Mouse (Mus musculus) 3T3-L1 (cell line): Measurements from ENCODE around the gene Ccnb2.
"Not testable (repeated sequence)": the region's sequence is repeated elsewhere in the genome, so short reads cannot be mapped to it uniquely, and the experiment has no call there.

Experiments
- DNase-seq: peaks from one replicate; pipeline ENCODE4 v3.0.0-alpha.2; 2015; ENCODE audit warnings: low read depth, low spot score

The Ccnb2 gene

GRCm38 (mm10) chr9:70421257-70422056 is at the start of gene Ccnb2:
Ccnb2 (minus strand) TSS chr9:70421547.
- DNase-seq, result peak; percentile 94

GRCm38 (mm10) chr9:70463091-70463490 is 41.7 kb upstream of the Ccnb2 start:
- DNase-seq, result not testable (repeated sequence)

GRCm38 (mm10) chr9:70452371-70452770 is 31.0 kb upstream of the Ccnb2 start:
- no peak for DNase-seq

- DNase-seq, result no peak
These were observed 27.7 kb upstream of the Ccnb2 start for GRCm38 (mm10) chr9:70449072-70449471.

GRCm38 (mm10) chr9:70439959-70440358 is 18.6 kb upstream of the Ccnb2 start:
- no peak for DNase-seq

GRCm38 (mm10) chr9:70422661-70423060 is 1.3 kb upstream of the Ccnb2 start:
- DNase-seq, result no peak

- peak; percentile 48 for DNase-seq
These were observed 4.9 kb downstream of the Ccnb2 start for GRCm38 (mm10) chr9:70416412-70416811.

- DNase-seq, result no peak
These were observed 8.3 kb downstream of the Ccnb2 start for GRCm38 (mm10) chr9:70413038-70413437.

- DNase-seq, result no peak
These were observed 10.7 kb downstream of the Ccnb2 start for GRCm38 (mm10) chr9:70410668-70411067.

- DNase-seq, result no peak
These were observed 11.6 kb downstream of the Ccnb2 start for GRCm38 (mm10) chr9:70409743-70410142.

- peak; percentile 53 for DNase-seq
These were observed 12.6 kb downstream of the Ccnb2 start for GRCm38 (mm10) chr9:70408791-70409190.

- no peak for DNase-seq
These were observed 14.8 kb downstream of the Ccnb2 start for GRCm38 (mm10) chr9:70406596-70406995.

GRCm38 (mm10) chr9:70401937-70402539 is 19.3 kb downstream of the Ccnb2 start:
- no peak for DNase-seq

GRCm38 (mm10) chr9:70396083-70396482 is 25.3 kb downstream of the Ccnb2 start:
- no peak for DNase-seq

- no peak for DNase-seq
These were observed 25.7 kb downstream of the Ccnb2 start for GRCm38 (mm10) chr9:70395617-70396016.

GRCm38 (mm10) chr9:70392563-70392907 is 28.8 kb downstream of the Ccnb2 start:
- peak; percentile 51 for DNase-seq

GRCm38 (mm10) chr9:70391660-70392562 is 29.4 kb downstream of the Ccnb2 start:
- DNase-seq, result no peak

GRCm38 (mm10) chr9:70391042-70391441 is 30.3 kb downstream of the Ccnb2 start:
- no peak for DNase-seq

GRCm38 (mm10) chr9:70389548-70389947 is 31.8 kb downstream of the Ccnb2 start:
- peak; percentile 53 for DNase-seq

- no peak for DNase-seq
These were observed 33.8 kb downstream of the Ccnb2 start for GRCm38 (mm10) chr9:70387410-70388119.

- no peak for DNase-seq
These were observed 36.2 kb downstream of the Ccnb2 start for GRCm38 (mm10) chr9:70384958-70385728.
